Mouse (Mus musculus) embryonic fibroblast, embryonic 13.5 days (primary cell): ENCODE measurements around the gene Slc22a30.
"Not testable (repeated sequence)": the region's sequence is repeated elsewhere in the genome, so short reads cannot be mapped to it uniquely, and the experiment has no call there.

Source experiments
- CTCF ChIP-seq: IDR thresholded peaks from 2 replicates; pipeline ENCODE4 v1.5.1; 2011; ENCODE audit warnings: mild to moderate bottlenecking, control low read depth, low read length, moderate library complexity, borderline replicate concordance; ENCODE audit not compliant: insufficient read depth
- POLR2A ChIP-seq: IDR thresholded peaks from 2 replicates; pipeline ENCODE4 v1.6.1; 2011; ENCODE audit warnings: low read depth, mild to moderate bottlenecking, control low read depth, low read length, moderate library complexity

GRCm38 (mm10) chr19:8405011-8405410 lies at the start of gene Slc22a30:
- not testable (repeated sequence) for TF ChIP-seq POLR2A, CTCF
